Mouse (Mus musculus): ENCODE results near the gene Gnai1. TPM values are rescaled to one million over a fixed set of nuclear protein-coding genes. Genes with fewer than 3 reads are reported as not detected.
"Not testable (repeated sequence)": the region's sequence is repeated elsewhere in the genome, so short reads cannot be mapped to it uniquely, and the experiment has no call there.

Gnai1 gene
- 100 to 1,000 TPM; 170 to 173 TPM for total RNA-seq (2021)
- long read RNA-seq, experiment 1, transcript Gnai1-201 (8 exons, 3,135 nt) = major isoform, 342 of 371 reads
- long read RNA-seq, experiment 1, partial matches to known transcripts = 19 of 371 reads
- long read RNA-seq, experiment 1, other reads (novel, unspliced or antisense) = 10 of 371 reads
- long read RNA-seq, experiment 2, transcript Gnai1-201 (8 exons, 3,135 nt) = major isoform, 225 of 248 reads
- long read RNA-seq, experiment 2, partial matches to known transcripts = 7 of 248 reads
- long read RNA-seq, experiment 2, other reads (novel, unspliced or antisense) = 16 of 248 reads

- DNase-seq (ENCODE audit: low spot score in 2 of 2) = peak; percentile 70 to 72
Observed at GRCm38 (mm10) chr5:18360281-18360819, at the start of gene Gnai1. Gene Gnai1, minus strand, starts transcription at chr5:18360355.

- no peak for DNase-seq (ENCODE audit: low spot score in 2 of 2)
Observed at GRCm38 (mm10) chr5:18367864-18368263, 7.7 kb upstream of the Gnai1 start.

DNA sequence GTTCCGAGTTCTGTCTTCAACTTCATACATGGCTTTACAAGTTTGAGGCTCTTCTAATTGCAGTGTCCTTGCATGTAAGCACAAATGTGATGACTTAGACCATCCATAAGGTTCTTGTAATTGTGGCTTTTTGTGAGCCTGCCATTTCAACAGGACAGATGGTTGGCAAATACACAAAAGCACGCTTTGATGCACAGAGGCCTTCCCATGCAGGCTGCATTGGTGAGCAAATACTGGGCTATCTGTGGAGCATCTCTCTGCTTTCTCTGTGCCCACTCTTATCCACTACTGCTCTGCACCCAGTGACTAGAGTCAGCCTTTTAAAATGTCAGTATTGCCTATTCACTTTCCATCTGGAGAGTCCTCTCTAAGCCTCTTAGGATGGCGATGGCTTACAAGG lies 5.3 kb upstream of the Gnai1 start:
- DNase-seq (ENCODE audit: low spot score in 2 of 2) = no peak

GRCm38 (mm10) chr5:18360956-18361355 lies 801 bp upstream of the Gnai1 start:
- no peak for DNase-seq (ENCODE audit: low spot score in 2 of 2)

- DNase-seq (ENCODE audit: low spot score in 2 of 2) = peak; percentile 33 to 51
Observed at GRCm38 (mm10) chr5:18359376-18360280, 527 bp downstream of the Gnai1 start.

GRCm38 (mm10) chr5:18358778-18359177 lies 1.4 kb downstream of the Gnai1 start:
- DNase-seq (ENCODE audit: low spot score in 2 of 2) = no peak

- peak in 1 of 2 experiments; percentile 44 for DNase-seq (ENCODE audit: low spot score in 2 of 2)
Observed at GRCm38 (mm10) chr5:18358191-18358590, 2.0 kb downstream of the Gnai1 start.

GRCm38 (mm10) chr5:18347297-18347696 lies 12.9 kb downstream of the Gnai1 start:
- DNase-seq (ENCODE audit: low spot score in 2 of 2) = no peak

- no peak for DNase-seq (ENCODE audit: low spot score in 2 of 2)
Observed at GRCm38 (mm10) chr5:18343455-18344142, 16.6 kb downstream of the Gnai1 start.

GRCm38 (mm10) chr5:18342765-18343454 lies 17.2 kb downstream of the Gnai1 start:
- DNase-seq (ENCODE audit: low spot score in 2 of 2) = peak; percentile 41 to 46

- not testable (repeated sequence) for DNase-seq (ENCODE audit: low spot score in 2 of 2)
Observed at GRCm38 (mm10) chr5:18341876-18342275, 18.3 kb downstream of the Gnai1 start.

DNA sequence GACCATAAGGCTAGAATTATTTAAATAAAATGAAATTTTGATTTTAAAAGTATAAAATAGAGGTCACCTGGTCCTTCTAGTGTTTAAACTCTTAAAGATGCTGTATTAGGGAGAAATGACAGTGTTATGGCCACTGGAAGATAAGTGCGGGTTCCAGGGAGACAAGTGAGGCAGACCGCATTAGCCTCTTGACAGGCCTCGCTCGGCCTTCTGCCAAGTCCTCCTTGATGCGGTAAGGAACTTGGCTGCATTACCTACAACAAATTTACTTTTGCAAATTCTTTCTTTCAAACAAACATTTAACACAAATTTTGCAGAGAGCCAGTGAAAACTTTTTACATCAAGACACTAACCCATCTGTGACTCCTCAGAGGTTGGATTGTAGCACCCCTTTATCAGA lies 27.9 kb downstream of the Gnai1 start:
- no peak for DNase-seq (ENCODE audit: low spot score in 2 of 2)

DNA sequence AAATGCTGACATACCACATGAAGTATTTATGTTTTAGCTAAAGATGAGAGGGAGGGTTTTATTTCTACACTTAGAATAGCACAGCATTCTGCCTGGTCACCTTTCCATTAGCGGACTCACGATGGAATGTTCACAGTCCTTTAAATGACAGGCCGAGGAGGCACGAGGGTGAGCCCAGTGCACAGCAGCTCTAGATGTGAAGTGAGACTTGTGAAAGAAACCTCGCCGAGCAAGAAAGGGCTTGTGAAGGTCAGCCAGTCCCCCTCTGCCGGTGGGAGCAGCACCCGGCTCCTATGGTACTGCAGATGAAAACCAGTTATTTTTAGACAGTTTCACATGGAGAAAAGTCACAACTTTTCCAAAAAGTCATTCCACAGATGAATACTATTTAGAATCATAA lies 29.4 kb downstream of the Gnai1 start:
- DNase-seq (ENCODE audit: low spot score in 2 of 2) = no peak

DNA sequence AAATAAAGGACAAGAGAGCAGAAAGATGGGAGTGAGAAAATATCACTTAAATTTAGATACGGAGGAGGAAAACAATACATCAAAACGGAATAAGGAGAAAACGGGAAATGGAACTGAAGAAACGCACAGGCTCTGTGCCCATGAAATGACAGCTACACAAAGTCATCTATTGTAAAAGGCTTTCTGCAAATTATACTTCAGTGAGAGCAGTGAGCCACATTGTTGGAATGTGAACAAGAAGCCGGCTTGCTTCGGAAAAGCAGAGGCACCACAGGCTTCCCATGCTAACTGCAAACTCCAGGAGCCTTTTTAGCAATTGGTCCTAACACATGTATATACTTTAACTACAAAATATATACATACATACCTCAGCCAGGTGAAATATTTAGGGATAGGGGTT lies 34.0 kb downstream of the Gnai1 start:
- DNase-seq (ENCODE audit: low spot score in 2 of 2) = no peak

GRCm38 (mm10) chr5:18323534-18323933 lies 36.6 kb downstream of the Gnai1 start:
- no peak for DNase-seq (ENCODE audit: low spot score in 2 of 2)

GRCm38 (mm10) chr5:18321661-18322060 lies 38.5 kb downstream of the Gnai1 start:
- no peak for DNase-seq (ENCODE audit: low spot score in 2 of 2)

- no peak for DNase-seq (ENCODE audit: low spot score in 2 of 2)
Observed at GRCm38 (mm10) chr5:18318846-18319245, 41.3 kb downstream of the Gnai1 start.

- no peak for DNase-seq (ENCODE audit: low spot score in 2 of 2)
Observed at GRCm38 (mm10) chr5:18307229-18307804, 52.8 kb downstream of the Gnai1 start.

DNA sequence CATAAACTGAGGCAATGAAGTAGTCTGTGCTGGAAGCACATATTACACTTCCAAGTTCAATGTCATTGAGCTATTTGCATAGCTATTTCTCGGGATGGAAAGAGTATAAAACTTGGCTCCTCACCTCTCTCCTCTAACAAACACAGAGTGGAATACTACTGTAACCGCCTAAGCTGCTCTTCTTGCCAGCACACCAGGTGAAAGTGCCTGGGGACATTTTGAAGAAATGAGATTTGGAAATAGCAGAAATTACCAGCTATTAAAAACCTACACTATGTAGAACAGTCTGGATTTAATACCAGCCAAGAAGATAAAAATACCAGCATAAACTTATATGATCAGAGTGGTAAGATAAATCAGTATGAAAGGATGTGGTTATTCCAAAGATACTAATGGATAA lies 63.6 kb downstream of the Gnai1 start:
- no peak for DNase-seq (ENCODE audit: low spot score in 2 of 2)

- DNase-seq (ENCODE audit: low spot score in 2 of 2) = no peak
Observed at GRCm38 (mm10) chr5:18292744-18293143, 67.4 kb downstream of the Gnai1 start.

Measured in left cerebral cortex, adult 18-20 months (tissue).